Mouse (Mus musculus) G1E (cell line): ENCODE results near the gene Pawr. TPM values are rescaled to one million over a fixed set of nuclear protein-coding genes. Genes with fewer than 3 reads are reported as not detected.

ENCODE experiments used
- ATAC-seq: 2 replicates; pipeline ENCODE4 v1.8.0; 2016; ENCODE audit warnings: mild to moderate bottlenecking; ENCODE audit not compliant: insufficient number of reproducible peaks, poor library complexity, low FRiP score, severe bottlenecking; ENCODE audit errors: extremely low read depth
- DNase-seq: peaks from one replicate; pipeline ENCODE4 v3.0.0; 2012; ENCODE audit warnings: low spot score
- H3K27me3 ChIP-seq: 2 replicates; pipeline ENCODE4 v1.6.1; 2012; ENCODE audit warnings: mild to moderate bottlenecking, low read length, inconsistent platforms; ENCODE audit not compliant: insufficient read depth
- H3K36me3 ChIP-seq: replicated peaks from 2 replicates; pipeline ENCODE3; 2012; ENCODE audit warnings: mild to moderate bottlenecking, inconsistent platforms
- H3K4me1 ChIP-seq: 2 replicates; pipeline ENCODE4 v1.6.1; 2012; ENCODE audit warnings: low read depth, low read length, inconsistent platforms, mixed read lengths; ENCODE audit not compliant: insufficient read depth
- H3K4me3 ChIP-seq: 2 replicates; pipeline ENCODE4 v1.5.1; 2012; ENCODE audit warnings: low read depth, mild to moderate bottlenecking, inconsistent platforms, low read length, moderate library complexity, mixed read lengths
- H3K9me3 ChIP-seq: replicated peaks from 2 replicates; pipeline ENCODE4 v1.6.1; 2012; ENCODE audit warnings: inconsistent platforms
- CTCF ChIP-seq: IDR thresholded peaks from 2 replicates; pipeline ENCODE4 v1.5.1; 2012; ENCODE audit warnings: low read depth, low read length, inconsistent platforms, mixed read lengths
- GATA1 ChIP-seq: IDR thresholded peaks from 2 replicates; pipeline ENCODE4 v1.6.1; 2012; ENCODE audit warnings: borderline replicate concordance, low read length, inconsistent platforms, mixed read lengths
- GATA2 ChIP-seq: IDR thresholded peaks from 2 replicates; pipeline ENCODE4 v1.6.1; 2012; ENCODE audit warnings: low read depth, low read length, inconsistent platforms, borderline replicate concordance
- POLR2AphosphoS5 ChIP-seq: IDR thresholded peaks from 2 replicates; pipeline ENCODE4 v1.6.1; 2012; ENCODE audit warnings: low read depth, low read length, inconsistent platforms; ENCODE audit not compliant: insufficient replicate concordance
- TAL1 ChIP-seq: conservative IDR thresholded peaks from 2 replicates; pipeline ENCODE4 v1.6.1; 2012; ENCODE audit warnings: low read depth, low read length, inconsistent platforms, mixed read lengths
- polyA plus RNA-seq: library from polyadenylated mRNA; stranded (reverse); fragments of >175 nt; gene quantifications from 2 replicates; pipeline ENCODE4 v1.2.3, GENCODE M21; 2012
- total RNA-seq, 2 experiments: library from RNA; stranded (forward) in 1 of 2; stranded (reverse) in 1 of 2; fragments of 200-1000 nt in 1 of 2; fragments of >200 nt in 1 of 2; fragmentation: Nextera tagmentation in 1 of 2; gene quantifications; 2 replicates each; pipeline ENCODE4 v1.2.3; 2014 to 2017

Pawr gene
- total and polyA plus RNA-seq, 3 experiments = 46.6 to 81.5 (median 65.2) TPM

DNA sequence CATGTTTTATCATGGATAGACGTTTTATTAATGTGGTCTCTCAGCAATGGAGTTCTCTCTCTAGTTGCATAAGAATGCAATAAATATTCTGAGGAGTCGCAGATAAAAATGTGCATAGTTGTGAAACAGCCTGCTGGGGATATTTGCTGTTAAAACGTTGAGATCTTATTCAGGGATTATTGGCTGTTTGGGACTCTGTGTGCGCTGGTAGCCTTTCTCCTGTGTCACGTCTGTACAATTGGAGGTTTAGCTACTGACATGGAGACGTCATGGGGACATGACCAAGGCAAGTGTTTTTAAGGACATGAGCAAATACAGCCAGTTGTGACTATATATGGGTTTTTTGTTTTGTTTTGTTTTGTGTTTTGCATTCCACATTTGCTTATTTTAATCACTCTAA lies 28.9 kb downstream of the Pawr start:
- ATAC-seq (peak; percentile 92), DNase-seq (peak; percentile 60)
- TF ChIP-seq CTCF = no peak
- TF ChIP-seq POLR2AphosphoS5 = no peak
- TF ChIP-seq GATA1 = no peak
- TF ChIP-seq GATA2 = no peak
- peak; percentile 78 for TF ChIP-seq TAL1
- no peaks in the 10 kb centered on the region for H3K27me3 ChIP-seq
- peaks cover 58% of the 10 kb centered on the region for H3K36me3 ChIP-seq
- H3K4me3 ChIP-seq = no peak overlapping the region
- H3K9me3 ChIP-seq = peaks cover 13% of the 10 kb centered on the region
- H3K4me1 ChIP-seq = peaks cover 73% of the 10 kb centered on the region

DNA sequence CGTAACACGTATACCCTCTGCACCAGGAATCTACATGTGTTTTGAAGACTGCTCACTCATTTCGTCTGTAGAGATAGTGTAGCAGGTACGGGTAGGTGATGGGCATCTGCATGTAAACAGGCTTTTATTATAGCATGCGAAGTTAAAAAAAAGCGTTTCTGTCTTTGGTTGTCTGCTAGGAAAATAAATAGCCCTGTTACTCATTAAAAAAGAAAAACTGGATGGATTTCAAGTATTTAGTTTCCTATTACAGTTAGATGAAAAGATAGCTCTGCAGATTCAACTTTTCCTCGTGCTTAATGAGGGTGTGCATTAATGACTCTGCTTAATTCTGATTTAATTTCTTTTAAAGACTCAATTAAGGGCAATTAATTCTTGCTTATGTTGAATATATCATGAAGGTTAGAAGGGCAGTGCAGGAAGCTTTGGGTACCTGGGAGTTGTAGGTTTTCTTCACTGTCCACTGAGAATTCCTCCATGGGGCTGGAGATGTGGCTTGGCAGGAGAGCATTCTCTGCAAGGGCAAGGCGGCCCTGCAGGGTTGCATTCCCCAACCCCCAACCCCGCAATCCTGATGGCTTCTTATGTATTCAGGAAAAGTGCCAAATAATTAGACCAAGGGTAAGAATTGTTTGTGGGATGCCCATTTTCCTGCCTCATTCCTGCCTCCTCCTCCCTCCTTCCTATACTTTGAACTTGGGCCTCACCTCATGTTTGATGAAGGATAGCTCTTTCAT lies 29.7 kb downstream of the Pawr start:
- H3K27me3 ChIP-seq = no peaks in the 10 kb centered on the region
- TF ChIP-seq CTCF (no peak), TAL1 (no peak), POLR2AphosphoS5 (no peak), GATA2 (no peak), GATA1 (no peak)
- peaks cover 56% of the 10 kb centered on the region for H3K36me3 ChIP-seq
- peak overlapping the region; percentile 59; the same call in 1 of the 2 replicates for H3K4me3 ChIP-seq
- ATAC-seq (no peak), DNase-seq (no peak)
- H3K9me3 ChIP-seq = peaks cover 13% of the 10 kb centered on the region
- peaks cover 70% of the 10 kb centered on the region for H3K4me1 ChIP-seq

DNA sequence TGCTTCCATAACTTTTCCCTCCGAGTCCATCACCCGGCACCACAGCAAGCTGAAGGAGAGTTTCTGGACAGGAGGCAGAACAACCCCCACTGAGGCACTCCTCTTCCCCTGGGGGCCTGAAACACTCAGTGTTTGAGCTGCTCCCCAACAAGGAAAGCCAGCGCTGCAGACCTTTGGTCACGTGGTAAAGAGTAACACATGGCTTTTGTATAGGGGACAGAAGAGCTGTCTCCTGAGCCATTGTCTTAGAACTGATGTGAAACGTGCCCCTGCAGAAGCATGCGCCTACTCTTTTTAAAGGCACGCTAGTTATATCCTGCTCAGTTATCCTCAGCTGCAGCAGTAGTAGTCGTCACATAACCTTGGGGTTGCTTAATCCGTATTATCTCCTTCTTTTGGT lies 32.0 kb downstream of the Pawr start:
- no peak for TF ChIP-seq CTCF
- TF ChIP-seq GATA2 = no peak
- TF ChIP-seq TAL1 = no peak
- TF ChIP-seq POLR2AphosphoS5 = no peak
- TF ChIP-seq GATA1 = no peak
- ATAC-seq (no peak), DNase-seq (peak; percentile 11)
- peaks cover 10% of the 10 kb centered on the region; the same call in 1 of the 2 replicates for H3K9me3 ChIP-seq
- H3K36me3 ChIP-seq = peaks cover 57% of the 10 kb centered on the region
- H3K27me3 ChIP-seq = no peaks in the 10 kb centered on the region
- peak overlapping the region; percentile 8; the same call in 1 of the 2 replicates for H3K4me3 ChIP-seq
- peaks cover 79% of the 10 kb centered on the region for H3K4me1 ChIP-seq

DNA sequence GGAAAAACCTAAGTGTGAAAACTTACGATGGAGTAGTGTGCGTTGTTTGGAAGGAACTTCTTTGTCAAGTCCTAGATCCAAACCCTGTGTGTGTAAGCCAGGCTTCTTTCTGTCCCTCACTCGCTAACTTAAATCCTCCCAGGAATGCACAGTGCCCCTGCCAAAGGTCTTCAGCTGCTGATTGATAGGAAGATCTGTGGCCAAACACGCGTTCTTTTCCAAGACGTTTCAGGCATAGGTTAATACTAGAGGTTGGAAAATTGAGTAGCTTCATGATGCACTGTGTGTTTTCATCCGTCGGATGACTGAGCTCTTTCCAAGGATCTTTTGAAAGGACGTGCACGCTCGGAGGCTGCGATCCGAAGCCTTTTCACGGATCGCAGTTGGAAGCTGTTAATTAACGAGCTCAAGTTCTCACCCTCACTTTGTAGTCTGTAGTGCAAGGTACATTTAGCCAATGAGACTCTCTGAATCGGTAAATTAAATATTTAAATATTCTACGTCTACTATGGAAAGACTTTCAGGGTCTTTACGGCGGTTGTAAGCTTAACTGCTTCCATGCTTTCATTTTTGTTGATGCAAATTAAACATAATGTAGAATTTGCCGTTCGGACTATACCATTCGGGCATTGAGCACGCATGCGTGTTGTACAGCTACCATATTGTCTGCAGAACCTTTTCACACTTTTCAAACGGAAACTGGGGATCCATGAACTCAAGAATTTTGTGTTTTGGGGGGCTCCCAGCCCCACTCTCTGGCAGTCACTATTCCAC lies 33.2 kb downstream of the Pawr start:
- peaks cover 62% of the 10 kb centered on the region for H3K36me3 ChIP-seq
- TF ChIP-seq GATA1 (no peak), TAL1 (no peak), GATA2 (no peak), POLR2AphosphoS5 (no peak), CTCF (no peak)
- peaks cover 10% of the 10 kb centered on the region; the same call in 1 of the 2 replicates for H3K9me3 ChIP-seq
- H3K27me3 ChIP-seq = no peaks in the 10 kb centered on the region
- peaks cover 73% of the 10 kb centered on the region for H3K4me1 ChIP-seq
- no peak overlapping the region for H3K4me3 ChIP-seq
- ATAC-seq (no peak), DNase-seq (no peak)

DNA sequence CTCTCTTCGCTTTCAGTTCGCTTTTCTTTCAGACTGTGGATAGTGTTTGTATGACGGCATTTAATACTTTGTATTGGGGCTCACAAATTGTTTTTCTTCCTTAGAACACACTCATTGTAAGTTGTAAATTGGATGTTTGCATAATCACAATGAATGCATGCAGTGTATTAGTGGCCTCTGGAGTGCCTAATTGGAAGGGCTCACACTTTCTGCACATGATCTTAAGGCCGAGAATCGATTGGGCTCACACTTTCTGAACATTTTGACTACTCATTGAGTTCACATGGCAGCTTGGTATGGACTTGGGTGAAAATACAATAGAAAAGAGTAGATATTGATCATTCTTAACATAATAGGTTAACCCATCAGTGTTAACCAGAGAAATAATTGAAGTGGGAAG lies 34.3 kb downstream of the Pawr start:
- no peak for DNase-seq
- Histone ChIP-seq H3K36me3 (peaks cover 67% of the 10 kb centered on the region), H3K27me3 (no peaks in the 10 kb centered on the region), H3K4me3 (no peak overlapping the region), H3K4me1 (peaks cover 72% of the 10 kb centered on the region), H3K9me3 (peaks cover 10% of the 10 kb centered on the region; the same call in 1 of the 2 replicates)
- TF ChIP-seq POLR2AphosphoS5 (no peak), CTCF (no peak), GATA1 (no peak), TAL1 (no peak), GATA2 (no peak)
- ATAC-seq = no peak

DNA sequence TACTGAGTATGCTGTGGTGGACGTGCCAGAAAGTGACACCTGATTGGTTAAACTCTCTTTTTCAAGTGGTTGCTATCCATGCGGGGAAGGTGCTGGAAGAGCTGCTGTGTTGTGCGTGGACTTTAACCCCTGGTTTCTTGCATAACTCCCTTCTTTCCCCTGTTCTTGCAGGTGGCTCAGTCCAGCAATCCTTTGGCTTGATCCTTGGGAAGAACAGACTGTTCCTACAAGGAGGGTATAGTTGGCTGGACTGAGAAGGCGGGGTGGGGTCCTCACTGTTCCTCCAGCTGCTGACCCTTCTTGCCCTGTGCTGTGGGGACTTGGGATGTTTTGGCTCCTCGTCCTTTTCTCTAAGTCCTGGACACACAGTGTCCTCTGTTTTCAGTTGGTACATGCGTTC lies 36.4 kb downstream of the Pawr start:
- peaks cover 73% of the 10 kb centered on the region for H3K4me1 ChIP-seq
- H3K27me3 ChIP-seq = no peaks in the 10 kb centered on the region
- TF ChIP-seq POLR2AphosphoS5 = no peak
- no peak for TF ChIP-seq CTCF
- TF ChIP-seq TAL1 = no peak
- TF ChIP-seq GATA2 = no peak
- no peak for TF ChIP-seq GATA1
- peaks cover 79% of the 10 kb centered on the region for H3K36me3 ChIP-seq
- peak; percentile 24 for DNase-seq
- no peak for ATAC-seq
- H3K9me3 ChIP-seq = peaks cover 10% of the 10 kb centered on the region; the same call in 1 of the 2 replicates
- H3K4me3 ChIP-seq = peak overlapping the region; percentile 23; the same call in 1 of the 2 replicates
